Mouse (Mus musculus): Measurements from ENCODE around the gene Wasf1. TPM values are rescaled to one million over a fixed set of nuclear protein-coding genes. Genes with fewer than 3 reads are reported as not detected.

The Wasf1 gene
- total and polyA plus RNA-seq, 2 experiments from 2014 or later = 1.8 to 4.6 TPM

DNA sequence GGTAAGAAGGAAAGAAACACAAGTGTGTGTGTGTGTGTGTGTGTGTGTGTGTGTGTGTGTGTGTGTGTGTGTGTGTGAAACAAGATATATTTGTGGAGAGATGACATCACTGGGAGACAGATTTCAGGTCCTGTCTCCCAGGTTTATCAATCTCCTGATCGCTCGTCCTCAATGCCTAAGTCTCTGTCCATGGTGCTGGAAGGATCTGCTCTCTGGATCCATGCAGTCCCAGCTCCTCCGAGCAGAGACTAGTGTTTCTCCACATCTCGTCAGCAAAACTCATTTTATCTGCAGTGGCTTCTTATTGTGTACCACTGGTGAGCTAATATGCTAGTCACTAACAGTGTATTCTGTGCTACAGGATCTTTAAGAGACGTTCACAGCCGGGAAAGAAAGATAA lies 78.1 kb downstream of the Wasf1 start:
- WGBS = 39% methylated on average over 6 of the region's 6 CpGs
- no peak for DNase-seq (ENCODE audit: low spot score)
- Histone ChIP-seq H3K9ac (replicated peaks; ENCODE audit: low read depth, low read length) (no peak overlapping the region), H3K9me3 (replicated peaks; ENCODE audit: control insufficient read depth, low read length) (0 out of 2 replicates have a peak, but pooled peaks cover 4% of the 10 kb centered on the region), H3K36me3 (replicated peaks; ENCODE audit: control insufficient read depth, insufficient read depth, low read length) (no peaks in the 10 kb centered on the region), H3K4me3 (ENCODE audit: low read depth, low read length) (no peak overlapping the region), H3K27ac (ENCODE audit: low read depth) (no peak overlapping the region), H3K27me3 (ENCODE audit: control insufficient read depth, insufficient read depth, low read length) (no peaks in the 10 kb centered on the region), H3K4me2 (ENCODE audit: low read depth, low read length) (no peak overlapping the region), H3K4me1 (ENCODE audit: control insufficient read depth, insufficient read depth) (no peaks in the 10 kb centered on the region)
- TF ChIP-seq EP300 (IDR thresholded peaks at IDR 0.05; ENCODE audit: low read depth) (no peak), CTCF (IDR thresholded peaks at IDR 0.05; ENCODE audit: low read depth) (no peak)
- no peak for ATAC-seq (ENCODE audit: insufficient read depth, low read depth)

DNA sequence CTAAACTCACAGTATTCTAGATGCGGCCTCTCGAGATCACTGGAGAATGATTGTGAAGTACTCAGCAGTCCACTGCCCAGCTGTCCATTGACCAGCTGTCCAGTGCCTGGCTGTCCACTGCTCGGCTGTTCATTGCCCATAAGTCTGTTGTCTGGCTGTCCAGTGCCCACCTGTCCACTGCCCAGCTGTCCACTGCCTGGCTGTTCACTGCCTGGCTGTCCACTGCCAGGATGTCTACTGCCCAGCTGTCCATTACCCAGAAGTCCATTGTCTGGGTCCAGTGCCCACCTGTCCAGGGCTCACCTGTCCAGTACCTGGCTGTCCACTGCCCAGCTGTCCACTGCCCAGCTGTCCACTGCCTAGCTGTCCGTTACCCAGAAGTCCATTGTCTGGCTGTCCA lies 78.7 kb downstream of the Wasf1 start:
- 0 out of 2 replicates have a peak, but pooled peaks cover 4% of the 10 kb centered on the region for H3K9me3 ChIP-seq (replicated peaks; ENCODE audit: control insufficient read depth, low read length)
- no peak overlapping the region for H3K4me2 ChIP-seq (ENCODE audit: low read depth, low read length)
- no peaks in the 10 kb centered on the region for H3K4me1 ChIP-seq (ENCODE audit: control insufficient read depth, insufficient read depth)
- TF ChIP-seq EP300 (IDR thresholded peaks at IDR 0.05; ENCODE audit: low read depth) = no peak
- TF ChIP-seq CTCF (IDR thresholded peaks at IDR 0.05; ENCODE audit: low read depth) = no peak
- H3K4me3 ChIP-seq (ENCODE audit: low read depth, low read length) = no peak overlapping the region
- H3K9ac ChIP-seq (replicated peaks; ENCODE audit: low read depth, low read length) = no peak overlapping the region
- no peaks in the 10 kb centered on the region for H3K27me3 ChIP-seq (ENCODE audit: control insufficient read depth, insufficient read depth, low read length)
- H3K36me3 ChIP-seq (replicated peaks; ENCODE audit: control insufficient read depth, insufficient read depth, low read length) = no peaks in the 10 kb centered on the region
- no peak for DNase-seq (ENCODE audit: low spot score)
- 69% methylated on average over 4 of the region's 4 CpGs for WGBS
- ATAC-seq (ENCODE audit: insufficient read depth, low read depth) = no peak
- H3K27ac ChIP-seq (ENCODE audit: low read depth) = no peak overlapping the region

DNA sequence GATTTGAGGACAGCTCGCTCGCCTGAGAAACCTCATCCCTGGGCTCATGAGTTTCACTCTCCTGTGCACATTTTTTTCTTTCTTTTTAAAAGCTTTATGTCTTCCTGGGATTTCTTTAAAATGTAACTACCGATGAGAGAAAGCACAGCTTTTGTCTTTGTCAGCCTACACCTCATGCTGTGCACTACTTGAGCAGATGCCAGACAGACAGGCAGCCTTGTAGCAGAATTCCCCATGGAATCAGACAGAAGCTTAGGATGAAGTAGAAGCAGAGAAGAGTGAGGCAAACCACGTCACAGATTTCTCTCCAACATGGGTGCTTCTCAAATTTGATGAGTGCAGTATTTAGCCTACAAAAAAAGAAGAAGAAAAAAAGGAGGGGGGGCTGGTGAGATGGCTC lies 81.3 kb downstream of the Wasf1 start:
- Histone ChIP-seq H3K4me3 (ENCODE audit: low read depth, low read length) (no peak overlapping the region), H3K9me3 (replicated peaks; ENCODE audit: control insufficient read depth, low read length) (no peaks in the 10 kb centered on the region), H3K27ac (ENCODE audit: low read depth) (no peak overlapping the region), H3K4me2 (ENCODE audit: low read depth, low read length) (no peak overlapping the region), H3K27me3 (ENCODE audit: control insufficient read depth, insufficient read depth, low read length) (no peaks in the 10 kb centered on the region), H3K36me3 (replicated peaks; ENCODE audit: control insufficient read depth, insufficient read depth, low read length) (no peaks in the 10 kb centered on the region), H3K4me1 (ENCODE audit: control insufficient read depth, insufficient read depth) (0 out of 2 replicates have a peak, but pooled peaks cover 4% of the 10 kb centered on the region), H3K9ac (replicated peaks; ENCODE audit: low read depth, low read length) (no peak overlapping the region)
- WGBS = 58% methylated on average over 4 of the region's 4 CpGs
- no peak for ATAC-seq (ENCODE audit: insufficient read depth, low read depth)
- no peak for DNase-seq (ENCODE audit: low spot score)
- no peak for TF ChIP-seq CTCF (IDR thresholded peaks at IDR 0.05; ENCODE audit: low read depth)
- TF ChIP-seq EP300 (IDR thresholded peaks at IDR 0.05; ENCODE audit: low read depth) = no peak

DNA sequence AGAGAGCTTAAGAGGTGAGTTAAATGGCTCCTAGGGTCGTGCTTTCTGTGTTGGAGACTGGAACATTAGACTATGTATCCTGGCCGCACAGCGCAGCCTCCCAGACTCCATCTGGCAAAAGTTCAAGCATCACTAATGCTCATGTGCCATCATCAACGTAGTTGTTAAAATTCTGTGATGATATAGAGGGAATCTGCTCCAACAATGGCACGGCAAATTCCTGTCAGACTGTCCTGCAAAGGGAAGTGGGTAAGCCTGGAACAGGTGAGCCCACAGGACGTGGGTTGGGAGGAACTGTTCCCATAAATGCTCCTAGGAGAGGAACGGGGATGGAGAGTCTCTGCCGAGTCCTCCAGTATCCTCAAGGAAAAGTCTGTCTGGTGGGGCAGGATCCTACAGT lies 85.3 kb downstream of the Wasf1 start:
- TF ChIP-seq CTCF (IDR thresholded peaks at IDR 0.05; ENCODE audit: low read depth) (no peak), EP300 (IDR thresholded peaks at IDR 0.05; ENCODE audit: low read depth) (no peak)
- 70% methylated on average over 8 of the region's 8 CpGs for WGBS
- H3K4me3 ChIP-seq (ENCODE audit: low read depth, low read length) = no peak overlapping the region

DNA sequence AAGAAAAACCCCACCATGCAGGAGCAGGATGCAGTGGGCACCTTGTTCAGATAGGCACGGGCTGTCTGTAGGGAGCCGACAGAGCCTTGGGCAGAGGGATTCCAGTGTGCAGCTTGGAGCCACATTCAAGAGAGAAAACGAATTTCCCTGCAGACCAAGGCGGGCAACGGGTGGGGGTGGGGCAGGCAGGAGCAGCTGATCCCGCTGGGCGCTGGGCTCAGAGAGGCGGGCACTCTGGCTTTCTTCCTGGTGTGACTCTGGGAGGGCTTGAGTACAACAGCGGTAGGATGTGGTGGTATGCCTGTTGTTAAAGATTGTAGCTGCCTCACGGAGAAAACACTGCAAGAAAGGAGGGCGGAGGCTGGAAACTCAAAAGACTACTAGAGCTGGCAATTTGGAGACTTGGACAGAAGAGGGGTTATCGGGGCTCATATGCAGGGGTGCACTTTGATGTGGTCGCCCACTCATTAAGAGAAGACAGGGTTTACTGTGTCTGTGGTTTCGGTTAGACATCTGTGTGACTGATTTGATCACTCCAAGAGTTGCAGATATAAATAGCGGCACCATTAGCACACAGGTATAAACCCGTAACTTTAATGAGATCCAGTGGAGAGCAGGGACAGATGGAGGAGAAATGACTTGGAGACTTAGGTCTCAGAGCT lies 86.2 kb downstream of the Wasf1 start:
- DNase-seq (ENCODE audit: low spot score) = peak; percentile 25
- no peak overlapping the region for H3K9ac ChIP-seq (replicated peaks; ENCODE audit: low read depth, low read length)
- H3K27ac ChIP-seq (ENCODE audit: low read depth) = no peak overlapping the region
- WGBS = 8% methylated on average over 16 of the region's 16 CpGs
- no peaks in the 10 kb centered on the region for H3K27me3 ChIP-seq (ENCODE audit: control insufficient read depth, insufficient read depth, low read length)
- no peak for ATAC-seq (ENCODE audit: insufficient read depth, low read depth)
- 0 out of 2 replicates have a peak, but pooled peaks cover 7% of the 10 kb centered on the region for H3K4me1 ChIP-seq (ENCODE audit: control insufficient read depth, insufficient read depth)
- peak overlapping the region; percentile 38 for H3K4me3 ChIP-seq (ENCODE audit: low read depth, low read length)
- H3K9me3 ChIP-seq (replicated peaks; ENCODE audit: control insufficient read depth, low read length) = no peaks in the 10 kb centered on the region
- TF ChIP-seq EP300 (IDR thresholded peaks at IDR 0.05; ENCODE audit: low read depth) (no peak), CTCF (IDR thresholded peaks at IDR 0.05; ENCODE audit: low read depth) (no peak)
- H3K36me3 ChIP-seq (replicated peaks; ENCODE audit: control insufficient read depth, insufficient read depth, low read length) = no peaks in the 10 kb centered on the region
- H3K4me2 ChIP-seq (ENCODE audit: low read depth, low read length) = peak overlapping the region; percentile 60

More for the DNA sequence above, 85.3 kb downstream of the Wasf1 start:
- H3K27me3 ChIP-seq (ENCODE audit: control insufficient read depth, insufficient read depth, low read length) = no peaks in the 10 kb centered on the region
- no peak overlapping the region for H3K4me2 ChIP-seq (ENCODE audit: low read depth, low read length)
- H3K36me3 ChIP-seq (replicated peaks; ENCODE audit: control insufficient read depth, insufficient read depth, low read length) = no peaks in the 10 kb centered on the region
- H3K9me3 ChIP-seq (replicated peaks; ENCODE audit: control insufficient read depth, low read length) = no peaks in the 10 kb centered on the region
- no peak overlapping the region for H3K9ac ChIP-seq (replicated peaks; ENCODE audit: low read depth, low read length)
- DNase-seq (ENCODE audit: low spot score) (no peak), ATAC-seq (ENCODE audit: insufficient read depth, low read depth) (no peak)
- 0 out of 2 replicates have a peak, but pooled peaks cover 7% of the 10 kb centered on the region for H3K4me1 ChIP-seq (ENCODE audit: control insufficient read depth, insufficient read depth)
- no peak overlapping the region for H3K27ac ChIP-seq (ENCODE audit: low read depth)

All from heart, postnatal 0 days (tissue).